Mouse (Mus musculus) neural tube, embryonic 13.5 days (tissue): ENCODE measurements at regions not wholly inside any gene's neighbourhood (a gene's known extent, or its start where the extent isn't known, plus 50 kb on each side); places are given as distances from the start of the nearest gene placed in this dataset.
"Not testable (repeated sequence)": the region's sequence is repeated elsewhere in the genome, so short reads cannot be mapped to it uniquely, and the experiment has no call there.

Experiments used
- ATAC-seq: fragments of 200-750 bp; cut with Nextera tagmentation; 2 replicates; pipeline ENCODE4 v1.8.0; 2017; ENCODE audit warnings: low read depth, mild to moderate bottlenecking, moderate TSS enrichment, moderate library complexity
- H3K27ac ChIP-seq: fragments of 300-500 bp; sonication (generic); replicated peaks from 2 replicates; pipeline ENCODE4 v1.5.1; 2015; ENCODE audit warnings: moderate library complexity, mild to moderate bottlenecking, inconsistent platforms
- H3K27me3 ChIP-seq: fragments of 300-500 bp; sonication (generic); 2 replicates; pipeline ENCODE4 v1.6.1; 2015; ENCODE audit warnings: mild to moderate bottlenecking, inconsistent platforms
- H3K36me3 ChIP-seq: fragments of 300-500 bp; sonication (generic); 2 replicates; pipeline ENCODE4 v1.6.1; 2015; ENCODE audit warnings: mild to moderate bottlenecking, inconsistent platforms
- H3K4me1 ChIP-seq: fragments of 300-500 bp; sonication (generic); replicated peaks from 2 replicates; pipeline ENCODE4 v1.6.1; 2015; ENCODE audit warnings: inconsistent platforms
- H3K4me2 ChIP-seq: fragments of 300-500 bp; sonication (generic); 2 replicates; pipeline ENCODE4 v1.6.1; 2015; ENCODE audit warnings: inconsistent platforms, mild to moderate bottlenecking, moderate library complexity
- H3K4me3 ChIP-seq: fragments of 300-500 bp; sonication (generic); 2 replicates; pipeline ENCODE4 v1.5.1; 2015; ENCODE audit warnings: mild to moderate bottlenecking, inconsistent platforms
- H3K9ac ChIP-seq: fragments of 300-500 bp; sonication (generic); 2 replicates; pipeline ENCODE4 v1.6.1; 2015; ENCODE audit warnings: moderate library complexity, mild to moderate bottlenecking, inconsistent platforms
- H3K9me3 ChIP-seq: fragments of 300-500 bp; sonication (generic); 2 replicates; pipeline ENCODE4 v1.6.1; 2016; ENCODE audit warnings: inconsistent platforms
- WGBS: fragments of 180-500 bp; shearing (Covaris S2); methylation state at CpG from one replicate; pipeline ENCODE4 v1.1.7; 2015; 5-methylcytosine and 5-hydroxymethylcytosine counted together

GRCm38 (mm10) chr12:28997474-28998192, 246.0 kb downstream of the Eipr1 start:
- Histone ChIP-seq H3K9me3 (no peaks in the 10 kb centered on the region), H3K36me3 (no peaks in the 10 kb centered on the region), H3K4me2 (0 out of 2 replicates have a peak overlapping the region, but pooled peaks have one; percentile 14), H3K27ac (peak overlapping the region; percentile 67), H3K27me3 (no peaks in the 10 kb centered on the region), H3K4me1 (peaks cover 40% of the 10 kb centered on the region), H3K9ac (peak overlapping the region; percentile 6; the same call in 1 of the 2 replicates), H3K4me3 (no peak overlapping the region)
- WGBS = 47% methylated on average over 15 of the region's 15 CpGs
- peak; percentile 72 for ATAC-seq

GRCm38 (mm10) chr12:28999963-29000451, 248.4 kb downstream of the Eipr1 start:
- WGBS = 32% methylated on average over 6 of the region's 6 CpGs
- H3K4me2 ChIP-seq = no peak overlapping the region
- H3K9me3 ChIP-seq = no peaks in the 10 kb centered on the region
- H3K27ac ChIP-seq = no peak overlapping the region
- H3K9ac ChIP-seq = no peak overlapping the region
- no peak overlapping the region for H3K4me3 ChIP-seq
- ATAC-seq = no peak
- no peaks in the 10 kb centered on the region for H3K36me3 ChIP-seq
- H3K27me3 ChIP-seq = no peaks in the 10 kb centered on the region
- peaks cover 40% of the 10 kb centered on the region for H3K4me1 ChIP-seq

DNA sequence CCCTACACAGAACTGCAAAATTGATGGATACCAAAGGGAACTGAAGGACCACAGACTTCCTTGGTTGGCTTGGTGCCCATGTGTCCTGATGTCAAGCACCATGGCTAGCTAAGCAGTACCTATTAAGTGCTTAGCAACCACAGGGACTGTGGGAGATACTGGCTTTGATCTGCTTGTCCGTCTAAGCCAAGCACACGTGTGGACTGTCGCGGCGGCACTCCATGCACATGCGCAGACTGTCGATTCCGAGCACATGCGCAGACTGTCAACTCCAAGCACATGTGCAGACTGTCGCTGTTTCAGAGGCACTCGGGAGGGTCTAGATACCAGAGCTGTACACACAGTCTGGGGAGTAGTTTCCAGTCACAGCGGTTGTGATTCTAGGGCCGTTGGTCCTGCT, 252.9 kb downstream of the Eipr1 start:
- Histone ChIP-seq H3K27ac (no peak overlapping the region), H3K36me3 (no peaks in the 10 kb centered on the region), H3K9ac (no peak overlapping the region), H3K4me3 (no peak overlapping the region), H3K4me1 (peaks cover 22% of the 10 kb centered on the region), H3K27me3 (no peaks in the 10 kb centered on the region), H3K9me3 (no peaks in the 10 kb centered on the region), H3K4me2 (no peak overlapping the region)
- peak; percentile 50; the same call in 1 of the 2 replicates for ATAC-seq
- 79% methylated on average over 13 of the region's 13 CpGs for WGBS

DNA sequence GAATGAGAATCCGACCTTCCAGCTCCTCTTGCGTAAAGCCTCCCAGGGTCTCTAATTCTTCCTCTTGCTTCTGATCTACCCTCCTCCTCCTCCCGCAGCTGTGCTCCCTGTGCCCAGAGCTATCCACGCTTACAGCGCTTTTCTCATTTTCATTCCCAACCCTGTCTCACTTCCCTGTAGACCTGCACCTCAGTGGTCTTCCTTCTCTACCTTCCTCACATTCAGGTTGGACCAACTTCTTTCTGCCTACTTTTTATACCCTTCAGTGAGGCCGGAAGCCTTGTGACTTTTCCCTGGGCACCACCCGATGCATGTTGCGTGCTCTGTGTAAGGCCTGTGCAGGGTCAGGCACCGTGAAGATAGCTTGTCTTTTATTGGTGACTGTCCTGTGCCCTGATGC, 263.0 kb downstream of the Eipr1 start:
- Histone ChIP-seq H3K9ac (no peak overlapping the region), H3K4me1 (peaks cover 20% of the 10 kb centered on the region), H3K36me3 (no peaks in the 10 kb centered on the region), H3K4me2 (no peak overlapping the region), H3K9me3 (no peaks in the 10 kb centered on the region; the same call in 1 of the 2 replicates), H3K27ac (peak overlapping the region; percentile 72), H3K4me3 (no peak overlapping the region), H3K27me3 (no peaks in the 10 kb centered on the region)
- ATAC-seq = no peak
- 88% methylated on average over 9 of the region's 9 CpGs for WGBS

DNA sequence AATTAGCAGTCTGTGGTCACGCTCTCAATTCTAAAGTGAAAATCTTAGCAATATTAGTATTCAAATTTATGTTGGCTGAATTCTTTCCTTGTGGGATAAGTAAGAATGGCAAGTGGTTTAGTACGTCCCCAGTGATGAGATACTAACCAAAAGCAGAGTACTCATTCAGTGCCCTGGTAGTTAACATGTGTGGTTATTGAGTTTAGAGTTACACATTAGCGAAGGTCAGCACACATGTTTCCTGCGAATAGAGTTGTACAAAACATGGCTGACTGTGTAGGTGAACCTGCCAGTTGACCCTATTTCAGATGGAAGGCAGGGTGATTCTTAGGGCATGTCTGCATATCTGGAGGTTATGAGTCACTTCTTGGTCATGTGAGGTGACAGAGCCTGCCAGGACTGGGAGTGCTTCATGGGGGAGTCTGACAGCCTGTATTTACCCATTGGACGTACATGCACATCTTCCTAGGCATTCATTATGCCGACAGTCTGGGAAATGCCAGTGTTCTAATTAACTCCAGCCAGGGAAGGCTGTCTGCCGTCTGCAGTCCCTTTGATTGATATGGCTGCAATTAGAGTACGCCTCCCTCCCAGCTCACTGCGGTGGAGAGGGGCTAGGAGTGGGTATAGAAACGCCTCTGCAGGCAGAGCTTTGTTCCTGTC, 263.7 kb downstream of the Eipr1 start:
- Histone ChIP-seq H3K36me3 (no peaks in the 10 kb centered on the region), H3K4me3 (no peak overlapping the region), H3K9ac (no peak overlapping the region), H3K4me1 (peaks cover 20% of the 10 kb centered on the region), H3K9me3 (no peaks in the 10 kb centered on the region; the same call in 1 of the 2 replicates), H3K27me3 (no peaks in the 10 kb centered on the region), H3K27ac (peak overlapping the region; percentile 72), H3K4me2 (no peak overlapping the region)
- ATAC-seq = peak; percentile 91
- 32% methylated on average over 10 of the region's 10 CpGs for WGBS

- WGBS = 84% methylated on average over 5 of the region's 5 CpGs
- no peaks in the 10 kb centered on the region; the same call in 1 of the 2 replicates for H3K9me3 ChIP-seq
- H3K4me1 ChIP-seq = peaks cover 2% of the 10 kb centered on the region; the same call in 1 of the 2 replicates
- H3K36me3 ChIP-seq = no peaks in the 10 kb centered on the region
- ATAC-seq = no peak
- no peak overlapping the region for H3K9ac ChIP-seq
- H3K27me3 ChIP-seq = no peaks in the 10 kb centered on the region
- H3K4me2 ChIP-seq = no peak overlapping the region
- no peak overlapping the region for H3K4me3 ChIP-seq
- no peak overlapping the region for H3K27ac ChIP-seq
Measured at GRCm38 (mm10) chr12:29021152-29021551, 269.5 kb downstream of the Eipr1 start.

- 85% methylated on average over 3 of the region's 3 CpGs for WGBS
- H3K9ac ChIP-seq = no peak overlapping the region
- no peak overlapping the region for H3K4me3 ChIP-seq
- H3K36me3 ChIP-seq = no peaks in the 10 kb centered on the region
- ATAC-seq = no peak
- H3K4me2 ChIP-seq = no peak overlapping the region
- H3K4me1 ChIP-seq = 0 out of 2 replicates have a peak, but pooled peaks cover 4% of the 10 kb centered on the region
- no peaks in the 10 kb centered on the region for H3K27me3 ChIP-seq
- no peaks in the 10 kb centered on the region for H3K9me3 ChIP-seq
- H3K27ac ChIP-seq = no peak overlapping the region
Measured at GRCm38 (mm10) chr12:29028171-29028570, 276.6 kb downstream of the Eipr1 start.

DNA sequence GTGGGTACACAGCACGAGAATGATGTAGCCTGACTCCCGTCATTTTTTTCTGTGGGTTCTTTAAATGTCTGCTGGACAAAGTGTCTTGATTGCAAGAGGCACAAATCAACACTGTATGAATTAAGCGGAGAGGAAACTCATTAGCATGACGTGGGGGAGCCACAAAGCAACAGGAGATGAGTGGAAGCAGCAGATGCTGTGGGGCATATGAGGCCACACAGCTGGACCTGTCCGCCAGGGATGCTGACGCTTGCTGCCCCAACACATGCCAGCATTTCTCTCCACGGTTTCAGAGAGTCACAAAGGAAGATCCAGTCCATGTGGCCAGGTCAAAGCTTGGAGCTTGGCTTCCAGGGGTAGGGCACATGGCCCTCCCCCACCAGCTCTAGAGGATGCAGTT, 277.9 kb downstream of the Eipr1 start:
- Histone ChIP-seq H3K4me1 (0 out of 2 replicates have a peak, but pooled peaks cover 4% of the 10 kb centered on the region), H3K36me3 (no peaks in the 10 kb centered on the region), H3K9me3 (no peaks in the 10 kb centered on the region), H3K27me3 (no peaks in the 10 kb centered on the region), H3K4me3 (no peak overlapping the region), H3K27ac (no peak overlapping the region), H3K4me2 (no peak overlapping the region), H3K9ac (no peak overlapping the region)
- no peak for ATAC-seq
- 45% methylated on average over 7 of the region's 7 CpGs for WGBS

GRCm38 (mm10) chr12:29046009-29046408, 294.4 kb downstream of the Eipr1 start:
- Histone ChIP-seq H3K9me3 (no peaks in the 10 kb centered on the region), H3K4me1 (peaks cover 31% of the 10 kb centered on the region), H3K4me2 (no peak overlapping the region), H3K27me3 (no peaks in the 10 kb centered on the region), H3K36me3 (no peaks in the 10 kb centered on the region), H3K9ac (no peak overlapping the region), H3K27ac (no peak overlapping the region), H3K4me3 (no peak overlapping the region)
- WGBS = 68% methylated on average over 8 of the region's 8 CpGs
- ATAC-seq = no peak

- WGBS = 18% methylated on average over 4 of the region's 4 CpGs
- H3K9ac ChIP-seq = peak overlapping the region; percentile 43; the same call in 1 of the 2 replicates
- not testable (repeated sequence) for H3K27me3 ChIP-seq, H3K36me3 ChIP-seq, H3K9me3 ChIP-seq, H3K4me2 ChIP-seq, H3K4me3 ChIP-seq
- H3K27ac ChIP-seq = peak overlapping the region; percentile 87
- ATAC-seq = 0 out of 2 replicates have a peak, but pooled peaks have one; percentile 6
- peaks cover 33% of the 10 kb centered on the region for H3K4me1 ChIP-seq
Measured at GRCm38 (mm10) chr12:29048596-29048995, 297.0 kb downstream of the Eipr1 start.

DNA sequence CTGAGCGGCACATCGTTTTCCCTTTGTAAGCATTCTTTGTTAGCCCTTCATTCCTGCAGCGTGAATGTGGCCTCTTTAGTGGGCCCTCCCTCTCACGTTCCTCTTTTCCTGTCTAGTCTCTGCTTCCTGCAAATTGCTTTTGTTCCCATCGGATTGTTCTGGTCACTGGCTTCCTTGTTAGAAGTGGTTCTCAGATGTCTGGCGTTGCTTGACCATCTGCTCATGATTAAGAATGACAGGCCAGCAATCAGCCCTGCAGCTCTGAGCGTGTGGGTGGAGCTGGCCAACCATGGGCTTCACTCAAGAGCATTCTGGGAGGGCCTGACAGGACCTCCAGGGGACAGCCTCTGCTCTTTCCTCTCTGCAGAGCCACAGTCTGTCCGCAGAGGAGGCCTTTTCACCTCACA, 297.5 kb downstream of the Eipr1 start:
- H3K36me3 ChIP-seq = no peaks in the 10 kb centered on the region
- no peaks in the 10 kb centered on the region for H3K27me3 ChIP-seq
- H3K27ac ChIP-seq = peak overlapping the region; percentile 87
- ATAC-seq = peak; percentile 74
- H3K9me3 ChIP-seq = no peaks in the 10 kb centered on the region
- 2% methylated on average over 8 of the region's 8 CpGs for WGBS
- H3K4me1 ChIP-seq = peaks cover 36% of the 10 kb centered on the region
- no peak overlapping the region for H3K4me3 ChIP-seq
- H3K9ac ChIP-seq = peak overlapping the region; percentile 43; the same call in 1 of the 2 replicates
- no peak overlapping the region for H3K4me2 ChIP-seq

- ATAC-seq = no peak
- Histone ChIP-seq H3K27ac (peak overlapping the region; percentile 87), H3K4me2 (no peak overlapping the region), H3K4me3 (no peak overlapping the region), H3K4me1 (peaks cover 42% of the 10 kb centered on the region), H3K27me3 (no peaks in the 10 kb centered on the region), H3K9me3 (no peaks in the 10 kb centered on the region), H3K9ac (no peak overlapping the region), H3K36me3 (no peaks in the 10 kb centered on the region)
Measured at GRCm38 (mm10) chr12:29049801-29050200, 298.2 kb downstream of the Eipr1 start.
